Mouse (Mus musculus) left cerebral cortex, adult 2 months (tissue): ENCODE measurements around the gene Rars2. TPM values are rescaled to one million over a fixed set of nuclear protein-coding genes. Genes with fewer than 3 reads are reported as not detected.

Source experiments
- DNase-seq, 2 experiments: peaks; one replicate each; pipeline ENCODE4 v3.0.0; 2021 to 2022; ENCODE audit warnings: low spot score in 2 of 2, mixed read lengths in 1 of 2; ENCODE audit errors: extremely low spot score in 1 of 2
- H3K27ac ChIP-seq: fragments of 200-600 bp; 2 replicates; pipeline ENCODE4 v1.8.1; 2022
- H3K4me3 ChIP-seq: fragments of 200-600 bp; 2 replicates; pipeline ENCODE4 v1.8.1; 2022
- CTCF ChIP-seq: fragments of 200-600 bp; IDR thresholded peaks from 2 replicates; pipeline ENCODE4 v1.8.1; 2022; ENCODE audit warnings: antibody characterized with exemption, mild to moderate bottlenecking, moderate library complexity
- intact Hi-C: fragments of 180-260 bp; cut with DNase I; formaldehyde crosslinking; loops from one replicate; pipeline ENCODE4 v1.15.1; 2025
- total RNA-seq, 2 experiments: library from RNA; stranded (reverse); gene quantifications; 2 replicates each; pipeline ENCODE4 v1.2.3; 2021

Rars2 gene
- total RNA-seq, 2 experiments from 2014 or later, result 21.3 to 27.7 TPM

DNA sequence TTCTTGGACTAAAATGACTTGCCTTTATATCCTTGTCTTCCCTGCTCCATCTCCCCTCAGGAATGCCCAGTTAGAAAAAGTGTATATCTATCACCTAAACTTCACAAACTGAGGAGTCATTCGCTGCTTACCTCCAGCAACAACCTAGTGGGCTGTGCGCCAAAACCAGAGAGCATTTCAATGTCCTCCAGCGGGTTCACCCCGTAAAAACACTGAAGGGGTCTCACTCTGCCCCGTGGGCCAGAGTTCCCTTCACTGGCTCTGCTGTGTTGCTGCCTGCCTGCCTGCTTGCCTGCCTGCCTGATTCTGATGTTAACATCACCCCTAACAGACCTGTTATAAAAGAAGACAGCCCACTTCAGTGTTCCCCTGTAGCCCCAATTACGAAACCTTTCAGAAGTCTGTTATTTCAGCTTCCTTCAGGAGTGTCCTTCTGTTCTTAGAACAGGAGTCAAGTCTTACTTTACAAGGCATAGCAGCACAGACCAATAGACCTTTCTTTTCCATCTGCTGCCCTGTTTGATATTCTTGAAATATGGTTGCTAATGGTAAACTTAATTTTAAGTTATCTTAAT is 1.1 kb upstream of the Rars2 start:
- intact Hi-C loops, result loop anchor here (2.0 kb wide), 1 partner anchor 73 kb away; the partner anchor contains the start of gene Slc35a1
- DNase-seq, result no peak
- H3K27ac ChIP-seq, result peak overlapping the region; percentile 98; the same call in 1 of the 2 replicates
- H3K4me3 ChIP-seq, result peak overlapping the region; percentile 64
- no peak for TF ChIP-seq CTCF

- peak overlapping the region; percentile 64 for H3K4me3 ChIP-seq
- intact Hi-C loops, result loop anchor here (2.0 kb wide), 1 partner anchor 71 kb away; the partner anchor contains the start of gene Slc35a1
- no peak for TF ChIP-seq CTCF
- peak overlapping the region; percentile 98 for H3K27ac ChIP-seq
- DNase-seq, result peak; percentile 14 to 19
Observed at GRCm38 (mm10) chr4:34615303-34615702, 546 bp downstream of the Rars2 start.

GRCm38 (mm10) chr4:34616146-34616545 is 1.4 kb downstream of the Rars2 start:
- peak overlapping the region; percentile 64 for H3K4me3 ChIP-seq
- no peak for TF ChIP-seq CTCF
- intact Hi-C loops, result no loop called here

DNA sequence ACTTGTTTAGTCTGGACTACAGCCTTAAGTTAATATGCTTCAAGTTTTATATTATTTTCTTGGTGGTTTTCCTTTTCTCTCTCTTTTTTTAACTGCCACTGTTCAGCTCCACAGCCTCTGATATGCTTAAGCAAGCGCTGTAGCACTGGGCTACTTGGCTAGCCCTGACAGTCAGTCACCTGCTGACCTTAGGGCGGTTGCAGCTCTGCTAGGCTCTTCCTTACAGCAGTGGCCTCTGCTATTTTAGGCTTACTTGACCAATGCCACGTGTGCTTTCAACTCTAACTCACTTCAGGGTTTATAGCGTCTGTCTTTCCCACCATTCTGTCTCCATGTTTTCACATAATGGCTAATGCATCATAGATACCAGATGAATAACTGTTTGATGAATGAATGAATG is 10.8 kb downstream of the Rars2 start:
- intact Hi-C loops, result no loop called here
- Histone ChIP-seq H3K27ac (no peak overlapping the region), H3K4me3 (no peak overlapping the region)
- no peak for TF ChIP-seq CTCF
- DNase-seq, result no peak

More at GRCm38 (mm10) chr4:34616146-34616545, 1.4 kb downstream of the Rars2 start:
- no peak for DNase-seq
- H3K27ac ChIP-seq, result no peak overlapping the region

- DNase-seq, result no peak
- intact Hi-C loops, result no loop called here
- H3K4me3 ChIP-seq, result no peak overlapping the region
- TF ChIP-seq CTCF, result no peak
- no peak overlapping the region for H3K27ac ChIP-seq
Observed at GRCm38 (mm10) chr4:34626401-34626800, 11.6 kb downstream of the Rars2 start.

DNA sequence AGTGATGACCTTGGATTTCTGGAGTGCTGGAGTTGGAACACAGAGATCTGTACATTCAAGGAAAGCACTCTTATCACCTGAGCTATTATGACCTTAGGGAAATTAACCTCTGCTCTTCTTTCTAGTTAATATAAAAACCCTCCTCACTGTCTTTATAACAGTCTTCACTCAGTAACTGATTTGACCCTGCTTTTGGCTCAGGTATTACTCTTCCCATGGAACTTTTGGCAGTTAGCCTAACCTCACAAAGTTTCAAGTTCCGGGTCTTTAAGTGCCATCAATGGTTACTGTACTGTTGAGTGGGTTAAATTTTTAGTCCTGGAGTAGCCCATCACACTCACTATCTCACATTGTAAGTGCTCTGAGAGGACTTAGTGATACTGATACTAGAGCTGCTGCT is 15.2 kb downstream of the Rars2 start:
- intact Hi-C loops, result no loop called here
- DNase-seq, result no peak
- no peak for TF ChIP-seq CTCF
- Histone ChIP-seq H3K4me3 (no peak overlapping the region), H3K27ac (no peak overlapping the region)

DNA sequence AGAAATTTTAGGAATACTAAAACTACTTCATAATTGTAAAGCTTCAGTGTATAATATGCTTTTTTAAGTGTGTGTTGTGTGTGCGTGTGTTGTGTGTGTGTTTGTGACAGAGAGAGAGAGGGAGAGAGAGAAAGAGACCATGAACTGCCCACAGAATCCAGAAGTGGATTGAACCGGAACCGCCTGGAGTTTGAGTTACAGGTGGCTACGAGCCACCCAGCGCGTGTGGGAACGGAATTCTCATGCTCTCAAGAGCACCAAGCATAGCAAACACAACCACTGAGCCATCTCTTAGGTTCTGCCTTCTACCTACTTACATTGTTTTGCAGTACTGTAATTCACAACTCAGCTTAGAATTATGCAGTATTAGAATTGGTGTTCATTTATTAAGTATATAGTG is 19.4 kb downstream of the Rars2 start:
- no peak for DNase-seq
- intact Hi-C loops, result no loop called here
- Histone ChIP-seq H3K27ac (no peak overlapping the region), H3K4me3 (no peak overlapping the region)
- no peak for TF ChIP-seq CTCF

DNA sequence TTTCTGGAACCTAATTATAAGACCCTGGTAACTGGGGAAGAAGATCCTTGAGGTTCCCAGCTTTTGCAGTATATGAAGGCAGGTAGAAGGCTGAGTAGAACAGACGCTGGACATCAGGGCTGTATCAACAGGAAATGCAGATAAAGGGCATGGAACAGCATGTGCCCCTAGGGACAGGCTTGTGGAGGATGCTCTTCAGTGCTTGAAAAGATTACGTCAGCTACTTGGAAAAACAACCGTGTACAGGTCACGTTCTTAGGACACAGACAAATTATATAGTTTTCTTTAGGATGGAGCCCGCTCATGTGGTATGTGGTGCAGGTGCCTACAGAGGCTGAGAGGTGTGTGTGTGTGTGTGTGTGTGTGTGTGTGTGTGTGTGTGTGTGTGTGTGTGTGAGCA is 21.3 kb downstream of the Rars2 start:
- no peak for DNase-seq
- intact Hi-C loops, result no loop called here
- TF ChIP-seq CTCF, result no peak
- no peak overlapping the region for H3K4me3 ChIP-seq
- no peak overlapping the region for H3K27ac ChIP-seq

- intact Hi-C loops, result no loop called here
- TF ChIP-seq CTCF, result no peak
- H3K27ac ChIP-seq, result no peak overlapping the region
- no peak for DNase-seq
- H3K4me3 ChIP-seq, result no peak overlapping the region
Observed at GRCm38 (mm10) chr4:34637386-34637785, 22.6 kb downstream of the Rars2 start.

- no peak overlapping the region for H3K27ac ChIP-seq
- H3K4me3 ChIP-seq, result no peak overlapping the region
- no peak for DNase-seq
- TF ChIP-seq CTCF, result no peak
- intact Hi-C loops, result no loop called here
Observed at GRCm38 (mm10) chr4:34637851-34638250, 23.1 kb downstream of the Rars2 start.

DNA sequence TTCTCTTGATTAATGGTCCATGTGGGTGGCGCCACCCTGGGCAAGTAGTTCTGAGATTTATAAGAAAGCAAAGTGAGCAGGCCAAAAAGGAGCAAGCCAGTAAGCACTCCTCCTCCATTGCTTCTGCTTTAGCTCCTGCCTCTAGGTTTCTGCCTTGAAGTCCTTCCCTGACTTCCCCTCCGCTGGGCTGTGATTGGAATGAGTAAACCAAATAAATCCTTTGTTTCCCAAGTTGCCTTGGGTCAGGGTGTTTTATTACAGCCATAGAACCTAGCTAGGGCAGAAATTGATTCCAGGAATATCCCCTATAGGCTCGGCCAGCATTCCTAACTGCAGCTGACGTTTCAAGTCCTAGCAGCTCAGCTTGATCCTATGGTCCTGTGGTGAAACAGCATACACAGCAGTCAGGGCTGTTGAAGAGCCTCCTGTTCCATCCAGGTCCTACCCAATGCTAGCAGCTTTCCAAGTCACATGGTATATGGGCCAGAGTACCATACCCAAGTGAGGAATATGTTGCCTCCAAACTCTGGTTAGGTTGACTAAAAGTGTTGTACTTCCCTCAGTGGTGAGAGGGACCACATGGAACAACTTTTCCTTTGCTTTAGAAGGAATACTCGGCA is 25.1 kb downstream of the Rars2 start:
- H3K4me3 ChIP-seq, result no peak overlapping the region
- intact Hi-C loops, result no loop called here
- DNase-seq, result no peak
- TF ChIP-seq CTCF, result no peak
- H3K27ac ChIP-seq, result no peak overlapping the region

GRCm38 (mm10) chr4:34640731-34641130 is 26.0 kb downstream of the Rars2 start:
- TF ChIP-seq CTCF, result no peak
- intact Hi-C loops, result no loop called here
- no peak overlapping the region for H3K4me3 ChIP-seq
- H3K27ac ChIP-seq, result no peak overlapping the region
- no peak for DNase-seq

GRCm38 (mm10) chr4:34644779-34645178 is 30.0 kb downstream of the Rars2 start:
- TF ChIP-seq CTCF, result no peak
- DNase-seq, result no peak
- no peak overlapping the region for H3K4me3 ChIP-seq
- no peak overlapping the region for H3K27ac ChIP-seq
- intact Hi-C loops, result no loop called here
